Comparison of ENCODE assay signal across 19 mouse cellular contexts in genomic region chr12:84948584-84949285, GRCm38 (mm10). TPM values are rescaled to one million over a fixed set of nuclear protein-coding genes. Genes with fewer than 3 reads are reported as not detected.
DNase-seq lines count a peak whose midpoint lies in the region; ATAC-seq and TF ChIP-seq lines count a peak whose summit lies in the region.
"Had no signal": no experiment of that assay in that cellular context is flagged by ENCODE, and none has a peak within 500 bp of the region (broad histone marks: within the 10 kb centered on the region; RNA-seq: fewer than 3 reads in every experiment).

No protein-coding gene starts in this region.

- H3K27ac ChIP-seq in heart, adult 2 months: peak overlapping the region; percentile 73
- 0 out of 2 replicates have a peak overlapping the region, but pooled peaks have one; percentile 17 for H3K27ac ChIP-seq in testis, adult 2 months (ENCODE audit: control insufficient read depth, insufficient read depth, low read depth, low read length)
- peak overlapping the region; percentile 79 for H3K27ac ChIP-seq in heart, embryonic 16.5 days (ENCODE audit: low read length)
- H3K27ac ChIP-seq: embryonic facial prominence, embryonic 15.5 days; forebrain, embryonic 10.5 days; gastrocnemius, adult 2 months; hindbrain, embryonic 15.5 days had no signal

- H3K4me2 ChIP-seq in heart, embryonic 16.5 days (ENCODE audit: low read depth, low read length): no peak overlapping the region
- H3K4me2 ChIP-seq: embryonic facial prominence, embryonic 15.5 days; hindbrain, embryonic 15.5 days had no signal

- no peaks in the 10 kb centered on the region for H3K79me2 ChIP-seq in heart, adult 2 months (replicated peaks; ENCODE audit: control insufficient read depth, insufficient read depth, low read length)

- peak in 1 of 2 experiments; percentile 28 for DNase-seq in heart, adult 2 months
- no peak for DNase-seq in heart, postnatal 25 days (ENCODE audit: low spot score)
- no peak for DNase-seq in testis, postnatal 14 days (ENCODE audit: low spot score)
- peak; percentile 28 for DNase-seq in telencephalon, adult 2 months (ENCODE audit: low read depth, low spot score)
- DNase-seq in left cerebral cortex, postnatal 4 days: no peak
- no peak for DNase-seq in B cell, adult 2 months
- DNase-seq: adrenal gland, adult 8-10 months; embryo, embryonic 11 days; gastrocnemius, adult 2 months; gastrocnemius, postnatal 25 days; kidney, adult 2 months had no signal

- intact Hi-C loops in heart, adult 2 months (cut with DNase I): no loop called here
- intact Hi-C loops in heart, postnatal 25 days (cut with DNase I): no loop called here
- intact Hi-C loops in left cerebral cortex, postnatal 4 days (cut with DNase I): no loop called here

- peak; percentile 60; the same call in 1 of the 2 replicates for ATAC-seq in heart, embryonic 16.5 days (replicated peaks; ENCODE audit: extremely low read depth, insufficient read depth, low FRiP score)
- ATAC-seq: forebrain, embryonic 14.5 days; intestine, embryonic 16.5 days had no signal

- H3K36me3 ChIP-seq in heart, adult 2 months (ENCODE audit: control insufficient read depth, insufficient read depth, low read length): peaks cover 27% of the 10 kb centered on the region
- H3K36me3 ChIP-seq in testis, adult 2 months (ENCODE audit: control insufficient read depth, insufficient read depth, low read length): no peaks in the 10 kb centered on the region
- peaks cover 13% of the 10 kb centered on the region for H3K36me3 ChIP-seq in heart, embryonic 16.5 days (ENCODE audit: control insufficient read depth, insufficient read depth)

- TF ChIP-seq EP300 in heart, adult 2 months (IDR thresholded peaks at IDR 0.05; ENCODE audit: insufficient read depth, low read depth, low read length): no peak

- 52% methylated on average over 6 of the region's 6 CpGs for WGBS in heart, adult 2 months
- 44% methylated on average over 6 of the region's 6 CpGs for WGBS in heart, embryonic 16.5 days

- H3K9ac ChIP-seq in heart, adult 2 months (ENCODE audit: low read depth, low read length): no peak overlapping the region
- peak overlapping the region; percentile 21; the same call in 1 of the 2 replicates for H3K9ac ChIP-seq in heart, embryonic 16.5 days (ENCODE audit: low read length)
- H3K9ac ChIP-seq: embryonic facial prominence, embryonic 15.5 days; hindbrain, embryonic 15.5 days had no signal

- no peaks in the 10 kb centered on the region for H3K27me3 ChIP-seq in heart, adult 2 months (ENCODE audit: control insufficient read depth, insufficient read depth, low read length)
- H3K27me3 ChIP-seq in testis, adult 2 months (ENCODE audit: control insufficient read depth, insufficient read depth, low read length): no peaks in the 10 kb centered on the region
- H3K27me3 ChIP-seq in heart, embryonic 16.5 days (ENCODE audit: control insufficient read depth, insufficient read depth, low read length): no peaks in the 10 kb centered on the region
- H3K27me3 ChIP-seq: embryonic facial prominence, embryonic 15.5 days; hindbrain, embryonic 15.5 days had no signal

- H3K4me1 ChIP-seq in heart, adult 2 months (ENCODE audit: control insufficient read depth, insufficient read depth, low read length): peaks cover 11% of the 10 kb centered on the region; the same call in 1 of the 2 replicates
- 0 out of 2 replicates have a peak, but pooled peaks cover 2% of the 10 kb centered on the region for H3K4me1 ChIP-seq in testis, adult 2 months (ENCODE audit: control insufficient read depth, insufficient read depth, low read length)
- H3K4me1 ChIP-seq in heart, embryonic 16.5 days (ENCODE audit: control insufficient read depth, insufficient read depth, low read length): peaks cover 34% of the 10 kb centered on the region
- H3K4me1 ChIP-seq: embryonic facial prominence, embryonic 15.5 days; forebrain, embryonic 10.5 days; hindbrain, embryonic 15.5 days had no signal

- no peak for TF ChIP-seq POLR2A in heart, adult 2 months (IDR thresholded peaks at IDR 0.05; ENCODE audit: insufficient read depth, low read depth, low read length)
- no peak for TF ChIP-seq POLR2A in testis, adult 2 months (IDR thresholded peaks at IDR 0.05; ENCODE audit: control insufficient read depth, low read depth, low read length)

- H3K9me3 ChIP-seq in heart, embryonic 16.5 days (replicated peaks; ENCODE audit: control insufficient read depth, low read length): no peaks in the 10 kb centered on the region
- H3K9me3 ChIP-seq: embryonic facial prominence, embryonic 15.5 days; forebrain, embryonic 10.5 days; hindbrain, embryonic 15.5 days had no signal

- H3K4me3 ChIP-seq in heart, adult 2 months: no peak overlapping the region
- H3K4me3 ChIP-seq in testis, adult 2 months (ENCODE audit: control insufficient read depth, low read depth, low read length): no peak overlapping the region
- no peak overlapping the region for H3K4me3 ChIP-seq in heart, embryonic 16.5 days (ENCODE audit: low read length)
- H3K4me3 ChIP-seq: embryonic facial prominence, embryonic 15.5 days; erythroblast, embryonic 14.5 days; forebrain, embryonic 10.5 days; gastrocnemius, adult 2 months; hindbrain, embryonic 15.5 days had no signal

- no peak for TF ChIP-seq CTCF in heart, adult 2 months (IDR thresholded peaks at IDR 0.05)
- no peak for TF ChIP-seq CTCF in testis, adult 2 months (IDR thresholded peaks at IDR 0.05; ENCODE audit: control insufficient read depth, insufficient read depth, insufficient replicate concordance, low read depth, low read length)

RNA-seq across cellular contexts. Expression of gene Fcf1, which starts 22.0 kb away (rescaled TPM):
- 10 to 100 TPM; 31.8 to 35.1 TPM for total RNA-seq in heart, adult 2 months (2021)
- 28.1 and 54.1 TPM in 2 replicates for polyA plus RNA-seq in heart, adult 2 months (2012; rRNA removed)
- 10 to 100 TPM; 28.4 to 34.6 TPM for total RNA-seq in heart, postnatal 25 days (2021)
- 57.2 and 68.1 TPM in 2 replicates for polyA plus RNA-seq in testis, adult 2 months (2012; rRNA removed)
- polyA plus RNA-seq in heart, embryonic 16.5 days (2015; fragmentation: Nextera tagmentation; extraction: Ambion mirVana): 86.0 and 98.0 TPM in 2 replicates
- total RNA-seq in left cerebral cortex, postnatal 4 days (2021): 10 to 100 TPM; 41.0 to 47.8 TPM

RNA-seq across cellular contexts. Expression of gene Arel1, which starts 22.0 kb away (rescaled TPM):
- total RNA-seq in heart, adult 2 months (2021): 10 to 100 TPM; 34.9 to 45.2 TPM
- polyA plus RNA-seq in heart, adult 2 months (2012; rRNA removed): 29.5 and 45.9 TPM in 2 replicates
- total RNA-seq in heart, postnatal 25 days (2021): 10 to 100 TPM; 37.2 to 38.5 TPM
- 66.6 and 79.6 TPM in 2 replicates for polyA plus RNA-seq in testis, adult 2 months (2012; rRNA removed)
- 13.1 and 13.3 TPM in 2 replicates for polyA plus RNA-seq in heart, embryonic 16.5 days (2015; fragmentation: Nextera tagmentation; extraction: Ambion mirVana)
- 10 to 100 TPM; 90.9 to 91.7 TPM for total RNA-seq in left cerebral cortex, postnatal 4 days (2021)

RNA-seq across cellular contexts. Expression of gene Ylpm1, which starts 47.4 kb away (rescaled TPM):
- 10 to 100 TPM; 26.7 to 26.8 TPM for total RNA-seq in heart, adult 2 months (2021)
- polyA plus RNA-seq in heart, adult 2 months (2012; rRNA removed): 9.3 and 12.1 TPM in 2 replicates
- total RNA-seq in heart, postnatal 25 days (2021): 10 to 100 TPM; 26.6 to 26.7 TPM
- polyA plus RNA-seq in testis, adult 2 months (2012; rRNA removed): 38.5 and 47.1 TPM in 2 replicates
- 16.3 and 17.7 TPM in 2 replicates for polyA plus RNA-seq in heart, embryonic 16.5 days (2015; fragmentation: Nextera tagmentation; extraction: Ambion mirVana)
- 100 to 1,000 TPM; 143 to 145 TPM for total RNA-seq in left cerebral cortex, postnatal 4 days (2021)

Comparison
In these comparisons a context has a peak if more than half of its experiments do, and no peak if none do; other contexts are left out.
1. H3K27ac ChIP-seq: peak in every context shown above with its lines; median percentile 79 in heart, embryonic 16.5 days; 73 in heart, adult 2 months; 17 in testis, adult 2 months.
2. RNA of gene Ylpm1, which starts 47.4 kb away (total RNA-seq): 143 to 145 TPM in left cerebral cortex, postnatal 4 days; 26.7 to 26.8 TPM in heart, adult 2 months and 26.6 to 26.7 TPM in heart, postnatal 25 days; every median in the first group is over 4 times any median in the second.